Mouse (Mus musculus) kidney, adult 11 months (tissue): Measurements from ENCODE around the gene Syt1.

Experiments
- DNase-seq: peaks from one replicate; pipeline ENCODE4 v3.0.0; 2022

Gene Syt1

GRCm38 (mm10) chr10:109010241-109011193, at the start of gene Syt1:
Syt1 (minus strand) TSS chr10:109010982.
- no peak for DNase-seq

- no peak for DNase-seq
Observed at GRCm38 (mm10) chr10:109056500-109056899, 45.7 kb upstream of the Syt1 start.

- no peak for DNase-seq
Observed at GRCm38 (mm10) chr10:109047537-109047936, 36.8 kb upstream of the Syt1 start.

- DNase-seq, result no peak
Observed at GRCm38 (mm10) chr10:109046988-109047387, 36.2 kb upstream of the Syt1 start.

- DNase-seq, result no peak
Observed at GRCm38 (mm10) chr10:109011226-109012165, 714 bp upstream of the Syt1 start.

GRCm38 (mm10) chr10:109009831-109010230, 951 bp downstream of the Syt1 start:
- DNase-seq, result no peak

GRCm38 (mm10) chr10:109008456-109008855, 2.3 kb downstream of the Syt1 start:
- no peak for DNase-seq

GRCm38 (mm10) chr10:109003482-109003881, 7.3 kb downstream of the Syt1 start:
- no peak for DNase-seq

- no peak for DNase-seq
Observed at GRCm38 (mm10) chr10:108987250-108987649, 23.5 kb downstream of the Syt1 start.

- peak; percentile 21 for DNase-seq
Observed at GRCm38 (mm10) chr10:108979660-108980059, 31.1 kb downstream of the Syt1 start.

- DNase-seq, result no peak
Observed at GRCm38 (mm10) chr10:108954952-108955351, 55.8 kb downstream of the Syt1 start.

GRCm38 (mm10) chr10:108952182-108952581, 58.6 kb downstream of the Syt1 start:
- no peak for DNase-seq

- no peak for DNase-seq
Observed at GRCm38 (mm10) chr10:108936838-108937430, 73.8 kb downstream of the Syt1 start.

- DNase-seq, result no peak
Observed at GRCm38 (mm10) chr10:108930299-108930698, 80.5 kb downstream of the Syt1 start.

- no peak for DNase-seq
Observed at GRCm38 (mm10) chr10:108929676-108930075, 81.1 kb downstream of the Syt1 start.

GRCm38 (mm10) chr10:108905264-108905663, 105.5 kb downstream of the Syt1 start:
- DNase-seq, result no peak

- DNase-seq, result no peak
Observed at GRCm38 (mm10) chr10:108904371-108904770, 106.4 kb downstream of the Syt1 start.

- DNase-seq, result no peak
Observed at GRCm38 (mm10) chr10:108896529-108896928, 114.3 kb downstream of the Syt1 start.

GRCm38 (mm10) chr10:108893288-108893687, 117.5 kb downstream of the Syt1 start:
- no peak for DNase-seq

- no peak for DNase-seq
Observed at GRCm38 (mm10) chr10:108892441-108892840, 118.3 kb downstream of the Syt1 start.

GRCm38 (mm10) chr10:108889084-108889483, 121.7 kb downstream of the Syt1 start:
- no peak for DNase-seq

- no peak for DNase-seq
Observed at GRCm38 (mm10) chr10:108886781-108887180, 124.0 kb downstream of the Syt1 start.

- no peak for DNase-seq
Observed at GRCm38 (mm10) chr10:108885769-108886168, 125.0 kb downstream of the Syt1 start.
